Mouse (Mus musculus) heart, adult 2 months (tissue): Measurements from ENCODE around the gene Chmp4b.

Source experiments
- CTCF ChIP-seq: fragments of 200-600 bp; IDR thresholded peaks from 2 replicates; pipeline ENCODE4 v1.8.1; 2022; ENCODE audit warnings: antibody characterized with exemption, mild to moderate bottlenecking, moderate library complexity
- EP300 ChIP-seq: fragments of 200-500 bp; IDR thresholded peaks from 2 replicates; pipeline ENCODE4 v1.6.1; 2011; ENCODE audit warnings: low read depth, low read length, control low read depth; ENCODE audit not compliant: insufficient read depth
- POLR2A ChIP-seq: fragments of 200-500 bp; IDR thresholded peaks from 2 replicates; pipeline ENCODE4 v1.6.1; 2011; ENCODE audit warnings: mild to moderate bottlenecking, low read depth, low read length, control low read depth; ENCODE audit not compliant: insufficient read depth

- peak; percentile 64 for TF ChIP-seq POLR2A
- TF ChIP-seq CTCF: peak; percentile 90
- peak; percentile 9; the same call in 1 of the 2 replicates for TF ChIP-seq EP300
These were observed 38.1 kb upstream of the Chmp4b start, which contains the start of the genes Zfp341 and 4930519P11Rik for GRCm38 (mm10) chr2:154613118-154614115.
